Mouse (Mus musculus) thymus, postnatal 0 days (tissue): ENCODE data around the gene Adamtsl5. TPM values are rescaled to one million over a fixed set of nuclear protein-coding genes. Genes with fewer than 3 reads are reported as not detected.

Source experiments
- DNase-seq: peaks from one replicate; pipeline ENCODE4 v3.0.0-alpha.2; 2015; ENCODE audit warnings: low spot score
- polyA plus RNA-seq: library from polyadenylated mRNA; unstranded; fragments of >200 nt; fragmentation: Nextera tagmentation; extraction: Ambion mirVana; gene quantifications from 2 replicates; pipeline ENCODE4 v1.2.1, GENCODE M21; 2015

The Adamtsl5 gene
- 1.0 and 1.1 TPM in 2 replicates for polyA plus RNA-seq

DNA sequence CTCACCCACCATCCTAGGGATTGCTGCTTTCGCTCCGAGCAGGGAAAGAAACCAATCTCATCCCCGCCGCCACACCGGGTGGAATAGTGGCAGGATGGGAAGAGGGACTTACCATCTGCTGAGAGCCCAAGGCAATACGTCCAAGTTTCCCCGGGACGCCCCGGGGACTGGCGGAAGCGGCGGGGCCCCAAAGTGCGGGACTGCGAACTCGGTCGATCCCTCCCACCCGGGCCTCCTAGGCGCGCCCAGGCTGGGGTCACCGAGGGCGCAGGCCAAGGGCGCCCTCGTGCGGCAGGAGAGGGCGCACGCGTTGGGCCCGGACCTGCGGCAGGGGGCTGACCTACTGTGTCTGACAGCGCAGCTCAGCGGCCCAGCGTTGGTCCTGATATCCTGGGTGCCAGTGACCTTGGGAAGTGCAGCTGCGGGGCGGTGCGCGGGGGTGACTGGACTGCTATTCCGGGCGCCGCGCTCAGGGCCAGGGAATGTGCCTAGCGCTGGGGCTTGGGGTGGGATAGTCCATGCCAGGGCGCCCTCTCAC, at the start of gene Adamtsl5:
Adamtsl5 (minus strand) TSS at position 169 of the 538 bp plus-strand sequence.
- DNase-seq, result peak; percentile 80

DNA sequence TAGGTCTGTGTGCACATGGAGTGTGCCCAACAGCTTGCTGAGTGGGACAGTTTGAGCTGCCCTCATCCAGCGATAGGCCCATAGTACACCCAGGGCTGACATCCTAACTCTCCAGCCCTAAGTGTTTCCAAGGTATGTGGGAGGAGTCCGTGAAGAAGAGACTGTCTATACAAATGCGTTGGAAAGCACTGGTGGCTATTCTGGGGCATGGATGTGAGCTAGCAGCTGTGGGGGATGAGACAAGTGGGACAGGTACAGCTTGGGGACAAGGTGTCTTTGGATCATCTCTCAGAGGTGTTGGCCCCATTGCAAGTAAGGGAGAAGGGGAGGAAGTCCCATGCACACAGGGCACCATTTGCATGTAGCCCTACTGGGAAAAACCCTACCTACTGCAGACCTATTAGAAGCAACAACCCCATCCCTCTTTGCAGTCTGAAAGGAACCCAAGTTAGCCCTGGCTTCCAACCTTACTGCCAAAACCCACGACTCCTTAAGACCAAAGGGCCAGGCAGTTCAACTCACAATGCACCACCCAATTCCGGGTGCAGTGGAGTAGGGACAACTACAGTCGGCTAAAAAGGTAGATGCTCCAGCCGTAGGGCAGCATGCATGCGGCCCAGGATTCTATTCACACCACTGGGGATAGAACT, 49.4 kb upstream of the Adamtsl5 start:
- no peak for DNase-seq

DNA sequence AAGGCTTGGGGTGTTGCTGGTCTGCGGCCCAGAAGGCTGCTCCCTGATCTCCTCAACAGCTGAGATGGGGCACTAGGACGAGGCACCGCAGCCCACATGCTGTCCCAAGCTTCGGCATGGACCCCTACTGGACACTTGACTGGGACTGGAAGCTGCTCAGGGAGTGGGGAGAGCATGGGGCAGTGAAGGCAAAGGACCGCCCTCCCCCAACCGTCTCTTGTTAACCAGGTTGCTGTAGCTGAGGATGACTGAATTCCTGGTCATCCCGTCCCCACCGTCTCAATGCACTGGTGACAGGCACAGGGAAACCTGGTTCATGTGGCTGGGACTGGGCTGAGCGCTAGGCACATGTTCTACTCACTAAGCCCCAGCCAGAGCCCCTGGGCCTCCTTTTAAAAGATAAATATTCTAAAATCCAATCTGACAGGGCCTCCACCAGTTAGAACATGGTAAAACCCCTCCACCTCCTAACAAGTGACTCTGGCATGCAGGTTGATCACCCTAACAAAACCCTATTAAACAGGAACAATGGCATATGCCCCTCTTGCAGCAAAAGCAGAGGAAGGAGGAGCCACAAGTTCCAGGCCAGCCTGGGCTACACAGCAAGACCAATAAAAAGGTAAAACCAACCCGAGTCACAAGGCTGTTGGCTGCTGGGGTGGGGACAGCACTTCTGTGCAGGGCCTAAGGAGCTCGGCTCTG, 48.8 kb upstream of the Adamtsl5 start:
- no peak for DNase-seq

DNA sequence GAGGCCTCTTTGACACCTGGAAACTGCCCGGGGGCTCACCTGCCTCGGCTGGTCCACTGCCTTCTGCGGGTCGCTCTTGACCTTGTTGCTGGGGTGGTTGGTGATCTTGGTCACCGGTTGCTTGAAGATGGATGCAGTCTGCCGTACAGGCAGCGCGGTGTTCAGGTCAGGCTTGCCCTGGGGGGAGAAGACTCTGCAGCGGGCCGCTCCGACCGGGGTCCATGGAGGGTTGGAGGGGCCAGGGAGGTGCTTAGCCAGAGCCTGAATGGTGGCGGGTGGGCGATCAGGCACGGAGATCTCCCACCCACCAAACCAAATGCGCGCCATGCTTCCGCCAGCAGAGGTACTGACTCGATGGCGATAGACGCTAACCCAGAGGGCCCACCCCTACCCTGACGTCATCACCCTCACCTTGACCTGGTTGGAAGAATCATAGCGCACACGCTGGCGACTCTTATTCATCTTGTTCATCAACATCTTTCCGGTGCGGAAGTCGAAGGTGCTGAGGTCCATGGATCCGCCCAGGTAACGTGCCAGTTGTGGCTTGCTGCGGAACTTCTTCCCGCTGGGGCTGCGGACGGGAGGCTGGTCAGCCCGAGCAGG, 46.9 kb upstream of the Adamtsl5 start:
- DNase-seq, result no peak

DNA sequence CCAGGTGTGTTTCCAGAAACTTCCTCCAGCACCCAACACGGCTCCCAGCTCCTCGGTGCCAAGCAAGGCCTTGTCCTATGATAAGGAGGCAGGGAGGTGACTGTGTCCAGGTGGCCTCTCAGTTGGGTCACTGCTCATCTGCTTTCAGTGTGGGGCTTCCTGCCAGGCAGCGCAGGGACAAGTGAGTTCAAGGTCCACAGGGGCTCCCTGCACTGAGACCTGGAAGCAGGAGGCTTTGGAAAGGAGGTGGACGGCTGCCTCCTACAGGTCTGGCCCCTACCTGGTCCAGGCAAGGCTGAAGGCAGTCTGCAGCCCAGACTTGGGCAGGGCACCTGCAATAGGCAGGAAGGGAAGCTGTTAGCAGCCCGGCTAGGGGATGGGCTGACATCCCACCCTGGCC, 44.5 kb upstream of the Adamtsl5 start:
- DNase-seq, result no peak

DNA sequence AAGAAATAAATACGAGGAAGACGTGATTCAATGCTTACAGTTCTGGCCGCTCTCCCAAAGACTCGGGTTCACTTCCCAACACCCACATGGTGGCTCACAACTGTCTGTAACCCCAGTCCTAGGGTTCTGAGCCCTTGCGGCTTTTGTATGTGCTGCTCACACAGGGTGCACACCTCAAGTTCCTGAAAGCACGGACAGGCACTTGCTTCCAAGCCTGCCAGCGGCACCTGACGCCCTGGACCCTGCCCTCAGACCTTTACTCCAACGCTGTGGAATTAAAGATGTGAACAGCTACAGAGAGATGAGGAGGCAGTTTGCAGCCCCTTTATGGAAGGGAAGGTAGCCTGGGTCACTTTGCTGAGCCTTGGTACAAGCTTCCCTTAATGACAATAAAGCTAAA, 42.5 kb upstream of the Adamtsl5 start:
- DNase-seq, result no peak

DNA sequence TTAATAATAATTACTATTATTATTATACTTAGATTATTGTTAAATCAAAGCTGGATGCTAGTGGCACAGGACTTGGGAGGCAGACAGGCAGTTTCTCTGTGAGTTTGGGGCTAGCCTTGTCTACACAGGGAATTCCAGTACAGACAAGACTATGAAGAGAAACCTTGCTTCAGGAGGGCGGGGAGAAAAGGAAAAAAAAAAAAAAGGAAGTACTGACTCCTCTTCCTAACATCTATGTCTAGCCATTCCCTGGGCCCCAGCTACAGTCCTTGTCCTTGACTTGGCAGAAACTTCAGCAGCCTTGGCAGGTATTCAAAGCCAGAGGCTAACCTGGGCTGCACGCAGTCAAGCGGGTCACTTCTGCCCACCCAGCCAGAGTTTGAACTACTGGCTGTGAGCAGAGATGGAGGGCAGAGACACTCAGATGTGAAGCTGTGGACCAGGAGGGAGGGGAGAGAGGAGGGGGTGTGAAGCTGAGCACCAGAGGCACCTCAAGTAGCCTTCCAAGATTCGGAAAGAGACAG, 41.0 kb upstream of the Adamtsl5 start:
- DNase-seq, result no peak

DNA sequence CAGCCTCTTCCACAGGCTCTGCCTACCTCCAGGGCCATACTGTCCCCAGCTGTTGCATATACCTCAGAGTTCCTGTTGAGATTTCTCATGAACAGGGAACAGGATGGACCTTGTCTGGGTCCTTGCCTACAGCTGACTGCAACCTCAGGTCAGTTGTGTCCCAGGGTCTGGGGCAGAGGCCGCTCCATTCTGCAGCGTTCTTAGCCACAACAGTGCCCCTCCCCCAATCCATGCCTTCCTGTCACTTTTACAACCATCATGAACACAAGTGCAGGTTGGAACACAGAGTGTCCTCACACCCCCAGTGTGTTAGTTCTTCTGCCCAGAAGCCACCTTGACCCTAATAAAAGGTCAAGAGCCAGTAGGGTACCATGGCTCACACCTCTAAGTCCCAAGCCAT, 40.5 kb upstream of the Adamtsl5 start:
- DNase-seq, result no peak

DNA sequence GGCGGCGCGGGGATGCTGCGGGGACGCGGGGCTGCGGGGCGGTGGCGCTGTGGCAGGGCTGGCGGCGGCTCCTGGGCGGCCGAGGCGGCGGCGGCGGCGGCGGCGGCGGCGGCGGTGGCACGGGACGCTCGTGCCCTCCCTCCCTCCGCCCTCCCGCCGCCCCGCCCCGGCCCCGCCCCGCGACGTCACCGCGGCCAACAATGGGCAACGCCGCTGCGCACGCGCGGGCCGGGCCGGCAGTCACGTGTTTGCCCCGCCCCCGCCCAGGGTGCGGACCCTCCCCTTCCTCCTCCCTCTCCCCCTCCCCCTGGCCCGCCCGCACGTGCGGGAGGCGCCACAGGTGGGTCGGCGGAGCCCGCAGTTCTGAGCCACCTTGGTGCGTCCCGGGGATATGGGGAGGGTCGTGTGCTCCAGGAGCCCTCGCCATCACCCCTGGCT, 39.3 kb upstream of the Adamtsl5 start, which contains the start of gene Mex3d:
Mex3d (minus strand) TSS at position 138 of the 438 bp plus-strand sequence.
- peak; percentile 93 for DNase-seq

DNA sequence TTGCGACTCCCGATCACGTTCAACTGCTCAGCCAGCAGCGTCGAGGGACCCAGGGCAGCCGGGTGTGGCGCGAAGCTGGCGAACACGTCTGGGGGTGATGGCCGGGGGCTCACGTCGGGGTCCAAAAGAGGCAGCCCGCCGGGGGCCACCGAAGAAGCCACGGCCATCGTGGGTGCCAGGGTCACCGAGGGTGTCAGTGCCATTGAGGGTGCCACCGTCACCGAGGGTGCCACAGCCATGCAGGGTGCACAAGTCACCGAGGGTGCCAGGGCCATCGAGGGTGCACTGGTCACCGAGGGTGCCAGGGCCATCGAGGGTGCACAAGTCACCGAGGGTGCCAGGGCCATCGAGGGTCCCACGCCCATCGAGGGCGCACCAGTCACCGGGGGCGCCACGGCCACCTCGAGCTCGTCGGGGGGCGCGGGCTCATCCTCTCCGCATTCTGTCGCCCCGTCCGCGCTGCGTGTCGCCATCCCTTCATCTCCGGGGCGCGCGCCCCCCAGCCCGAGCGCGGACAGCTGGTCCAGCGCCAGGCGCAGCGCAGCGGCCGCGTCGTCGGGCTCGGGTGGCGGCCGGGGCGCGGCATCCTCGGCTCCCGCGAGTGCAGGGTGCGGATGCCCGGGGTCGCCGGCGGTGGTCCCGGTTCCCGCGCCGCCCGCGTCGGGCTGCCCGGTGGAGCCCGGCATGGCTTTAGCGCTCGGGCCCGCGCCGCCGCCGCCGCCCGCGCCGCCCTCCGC, 38.7 kb upstream of the Adamtsl5 start:
- DNase-seq, result peak; percentile 35

DNA sequence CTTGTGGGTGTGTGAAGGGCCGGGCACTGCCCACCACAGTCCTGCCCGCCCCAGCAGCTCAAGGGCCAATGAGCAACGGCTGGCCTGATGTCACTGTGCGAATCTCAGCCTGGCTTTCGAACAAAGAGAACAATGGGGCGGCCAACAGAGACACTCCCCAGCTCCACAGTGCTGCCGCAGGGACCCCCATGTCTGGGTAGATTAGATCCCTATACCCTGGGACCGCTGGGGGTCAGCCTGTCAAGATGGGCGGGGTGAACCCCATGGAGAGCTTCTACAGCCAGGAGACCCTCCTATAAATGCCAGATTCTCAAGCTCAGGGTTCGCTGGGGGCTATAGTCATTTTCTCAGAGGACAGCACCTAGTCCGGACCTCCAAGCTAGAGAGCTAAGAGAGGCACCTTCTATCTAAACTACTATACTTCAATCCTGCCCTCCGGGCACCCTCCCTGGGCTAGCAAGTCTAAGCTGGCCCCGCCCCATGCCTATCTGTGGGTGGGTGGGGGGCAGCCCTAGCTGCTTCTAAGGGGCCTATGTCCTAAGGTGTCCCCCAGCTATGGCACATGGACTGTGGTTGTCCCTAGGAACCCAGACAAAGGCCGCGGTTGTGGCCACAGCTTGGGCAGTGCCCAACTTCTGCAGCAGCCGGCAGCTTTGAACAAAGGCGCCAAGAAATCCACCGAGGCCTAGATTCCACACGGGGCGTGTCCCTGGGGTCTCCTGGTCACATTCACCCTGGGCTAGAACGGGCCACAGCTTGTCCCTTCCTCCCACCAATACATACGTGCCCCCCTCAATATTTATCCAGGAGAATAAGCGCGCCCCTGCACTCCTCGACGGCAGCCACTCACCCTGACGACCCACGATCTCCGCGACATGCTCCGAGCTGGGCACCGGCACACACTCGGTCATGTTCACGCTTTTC, 37.9 kb upstream of the Adamtsl5 start:
- no peak for DNase-seq

DNA sequence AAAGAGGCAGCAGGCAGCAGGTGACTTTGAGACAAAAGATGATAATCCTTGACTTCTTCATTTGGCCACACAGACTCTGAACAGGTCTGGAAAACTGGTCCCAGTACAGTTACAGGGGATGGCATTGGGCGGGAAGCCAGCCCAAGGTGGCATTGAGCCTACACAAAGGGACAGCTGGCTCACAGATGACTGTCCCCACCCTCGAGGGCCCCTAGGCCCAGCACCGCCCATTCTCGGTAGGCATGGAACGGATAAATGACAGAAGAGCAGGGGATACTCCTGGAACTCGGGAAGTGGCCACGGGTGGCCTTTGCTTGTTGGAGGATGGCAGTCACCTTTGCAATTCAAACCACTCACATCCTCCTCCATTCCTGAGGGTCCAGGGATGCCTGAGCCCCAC, 37.1 kb upstream of the Adamtsl5 start:
- DNase-seq, result no peak

DNA sequence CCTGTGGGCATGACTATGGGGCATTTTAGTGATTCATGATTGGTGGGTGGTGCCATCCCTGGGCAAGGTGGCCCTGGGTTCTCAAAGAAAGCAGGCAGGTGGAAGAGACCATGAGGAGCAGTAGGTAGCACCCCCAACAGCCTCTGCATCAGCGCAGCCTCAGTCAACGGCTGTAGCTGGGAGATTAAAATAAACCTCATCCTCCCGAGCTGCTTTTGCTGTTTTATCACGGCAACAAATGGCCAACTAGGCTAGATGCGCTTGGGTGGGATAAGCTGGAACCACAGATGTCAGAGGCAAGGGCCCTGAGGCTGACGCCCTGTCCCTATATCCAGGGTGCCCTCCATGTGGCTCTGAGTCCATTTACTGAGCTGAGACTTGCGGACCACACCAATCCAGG, 36.5 kb upstream of the Adamtsl5 start:
- DNase-seq, result no peak

DNA sequence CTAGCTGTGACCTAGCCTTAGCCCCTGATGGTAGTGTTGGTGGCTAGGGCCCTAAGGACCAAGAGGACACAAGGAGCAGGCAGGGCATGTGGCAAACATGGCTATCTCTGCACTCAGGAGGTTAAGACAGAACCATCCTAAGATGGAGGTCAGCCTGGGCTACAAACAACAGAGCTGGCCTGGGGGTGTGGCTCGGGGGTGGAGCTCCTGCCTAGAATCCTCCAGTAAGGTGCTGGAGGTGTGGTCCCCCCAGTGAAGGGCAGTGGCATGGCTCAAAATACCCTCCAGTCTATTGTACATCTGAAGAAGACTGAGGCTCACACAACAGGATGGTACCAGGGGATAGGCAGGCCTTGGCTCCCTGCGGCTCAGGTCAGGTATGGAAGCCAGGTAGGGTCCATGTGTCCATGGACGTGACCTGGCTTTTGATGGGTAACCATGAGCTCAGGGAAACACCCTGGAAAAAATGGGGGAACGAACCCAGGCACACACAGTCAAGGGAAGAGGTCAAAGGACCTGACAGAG, 36.0 kb upstream of the Adamtsl5 start:
- no peak for DNase-seq

DNA sequence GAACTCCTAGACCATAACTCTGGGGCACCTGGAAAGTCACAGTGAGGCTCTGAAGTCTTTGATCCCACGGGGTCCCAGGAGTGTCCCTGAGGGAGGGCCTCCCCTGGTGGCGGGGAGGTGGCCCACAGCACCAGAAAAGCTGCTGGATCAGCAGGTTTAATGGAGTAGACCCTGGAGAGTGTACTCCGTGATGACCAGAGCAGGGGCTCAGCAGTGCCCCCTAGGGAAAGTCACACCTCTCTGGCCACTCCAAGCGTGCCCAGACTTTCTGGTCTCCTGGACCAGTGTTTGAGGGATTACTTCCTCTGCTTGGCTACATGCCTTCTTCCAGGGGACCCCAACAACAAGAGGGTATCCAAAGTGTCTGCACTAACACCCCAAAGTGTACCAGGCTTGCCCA, 35.2 kb upstream of the Adamtsl5 start:
- no peak for DNase-seq

DNA sequence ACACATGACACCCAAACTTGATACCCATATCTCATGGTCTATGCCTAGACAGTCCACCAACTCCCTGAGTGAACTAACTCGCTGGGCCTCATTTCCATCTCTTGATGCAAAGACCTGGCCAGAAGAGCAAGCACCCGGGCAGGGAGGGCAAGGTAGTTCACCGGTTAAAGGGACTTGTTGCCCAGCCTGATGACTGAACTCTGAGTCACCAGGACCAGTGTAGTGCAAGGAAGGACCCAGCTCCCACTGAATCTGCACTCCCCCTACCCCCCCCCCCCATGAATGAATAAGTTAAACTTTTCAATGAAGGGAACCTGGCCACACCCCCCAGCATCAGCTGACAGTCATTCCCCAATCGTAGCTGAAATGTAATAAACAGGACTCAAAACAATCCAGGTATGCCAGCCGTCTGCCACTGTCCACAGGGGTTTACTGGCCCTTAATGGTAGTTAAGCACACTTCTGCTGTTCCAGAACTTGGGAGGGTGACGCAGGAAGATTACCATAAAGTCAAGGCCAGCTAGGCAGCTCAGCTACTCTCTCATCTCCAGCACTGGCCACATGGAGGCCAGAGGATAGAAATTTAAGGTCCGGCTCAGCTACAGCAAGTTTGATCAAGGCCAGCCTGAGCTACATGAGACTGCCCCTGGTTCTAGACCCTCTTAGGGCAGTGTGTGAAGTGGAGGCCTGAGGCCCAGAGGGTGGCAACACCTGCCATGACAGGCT, 34.6 kb upstream of the Adamtsl5 start:
- DNase-seq, result no peak

DNA sequence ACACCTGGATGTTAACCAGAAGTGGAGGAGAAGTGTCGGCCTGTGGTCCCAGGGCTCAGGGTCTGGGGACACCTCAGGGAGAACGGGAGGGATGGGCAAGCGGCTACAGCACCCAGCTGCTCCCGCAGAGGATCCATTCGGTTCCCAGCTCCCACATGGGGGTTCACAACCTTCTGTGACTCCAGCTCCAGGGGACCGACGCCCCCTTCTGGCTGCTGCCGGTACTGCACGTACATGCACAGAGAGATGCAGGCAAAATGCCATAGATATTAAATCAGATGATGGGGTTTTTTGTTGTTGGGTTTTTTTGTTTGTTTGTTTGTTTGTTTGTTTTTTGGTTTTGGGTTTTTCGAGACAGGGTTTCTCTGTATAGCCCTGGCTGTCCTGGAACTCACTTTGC, 29.5 kb upstream of the Adamtsl5 start:
- no peak for DNase-seq

DNA sequence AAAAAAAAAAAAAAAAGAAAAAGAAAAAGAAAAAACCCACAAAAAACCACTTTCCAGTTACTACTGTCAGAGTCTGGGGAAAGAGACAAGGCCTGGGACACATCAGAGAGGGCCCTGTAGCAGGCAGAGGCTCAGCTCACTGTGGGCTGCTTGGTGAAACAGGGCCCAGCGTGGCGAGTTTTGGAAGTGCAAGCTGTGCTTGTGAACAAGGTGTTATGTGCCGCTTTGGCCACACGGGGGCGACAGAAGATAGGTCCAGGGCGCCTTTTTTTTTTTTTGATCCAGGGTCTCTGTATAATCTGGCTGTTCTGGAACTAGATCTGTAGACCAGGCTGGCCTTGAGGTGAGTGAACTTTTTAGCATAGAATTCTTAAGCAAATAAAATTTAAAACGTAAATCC, 27.9 kb upstream of the Adamtsl5 start:
- peak; percentile 93 for DNase-seq

DNA sequence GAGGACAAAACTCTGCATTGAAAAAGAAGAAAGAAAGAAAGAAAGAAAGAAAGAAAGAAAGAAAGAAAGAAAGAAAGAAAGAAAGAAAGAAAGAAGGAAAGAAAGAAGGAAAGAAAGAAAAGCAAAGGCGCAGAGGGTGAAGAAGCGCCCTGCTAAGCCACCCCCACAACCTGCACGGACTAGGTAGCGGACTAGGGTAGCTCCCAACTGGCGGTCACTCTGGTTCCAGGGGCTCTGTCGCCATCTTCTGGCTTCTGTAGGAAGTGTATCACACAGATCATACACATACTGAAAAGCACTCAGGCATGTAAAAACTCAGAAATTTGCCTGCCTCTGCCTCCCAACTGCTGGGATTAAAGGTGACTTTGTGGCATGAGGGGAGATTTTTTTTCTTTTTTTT, 25.9 kb upstream of the Adamtsl5 start:
- peak; percentile 63 for DNase-seq
